Mouse (Mus musculus): Measurements from ENCODE around the gene C330021F23Rik. TPM values are rescaled to one million over a fixed set of nuclear protein-coding genes. Genes with fewer than 3 reads are reported as not detected.
"Not testable (repeated sequence)": the region's sequence is repeated elsewhere in the genome, so short reads cannot be mapped to it uniquely, and the experiment has no call there.

The C330021F23Rik gene
- total RNA-seq (2021), result 1 to 10 TPM in 1 of 2 experiments, under 1 TPM in 1; 0.61 to 1.9 TPM
- long read RNA-seq, experiment 1, result 0 reads
- long read RNA-seq, experiment 2, partial matches to known transcripts, result 0 of 1 reads
- long read RNA-seq, experiment 2, other reads (novel, unspliced or antisense), result 1 of 1 reads

DNA sequence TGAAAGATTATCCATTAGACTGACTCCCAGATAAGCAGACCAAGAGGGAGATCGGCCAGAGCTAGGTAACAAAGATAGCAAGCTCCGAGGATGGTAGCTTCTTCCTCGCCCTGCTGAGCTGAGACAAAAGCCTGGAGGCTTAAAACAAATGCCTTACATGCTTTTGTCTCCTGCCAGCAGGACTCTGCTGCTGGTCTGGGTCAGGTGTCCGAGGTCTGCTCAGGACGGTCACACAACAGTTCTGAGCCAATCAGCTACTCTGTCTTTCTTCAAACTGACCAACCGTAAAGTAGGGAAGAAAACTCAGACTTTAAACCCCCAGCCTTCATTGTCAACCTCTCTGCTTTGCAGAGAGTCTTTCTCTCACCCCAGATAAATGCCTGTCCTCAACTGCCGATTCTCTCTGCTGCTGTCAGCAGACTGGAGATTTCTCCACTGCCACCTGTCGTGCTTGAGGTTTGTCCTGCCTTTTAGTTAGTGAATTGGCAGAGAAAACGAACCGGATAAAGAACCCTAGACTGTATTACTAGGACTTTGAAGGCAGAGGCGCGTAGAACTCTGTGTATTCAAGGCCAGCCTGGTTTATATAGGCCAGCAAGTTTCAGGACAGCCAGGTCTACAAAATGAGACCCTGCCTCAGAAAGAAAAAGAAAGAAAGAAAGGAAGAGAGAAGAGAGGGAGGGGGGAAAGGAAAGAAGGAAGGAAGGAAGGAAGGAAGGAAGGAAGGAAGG, at the start of gene C330021F23Rik:
Gene C330021F23Rik (plus strand): TSS at position 350 of the 731 bp plus-strand sequence.
- DNase-seq, result no peak

DNA sequence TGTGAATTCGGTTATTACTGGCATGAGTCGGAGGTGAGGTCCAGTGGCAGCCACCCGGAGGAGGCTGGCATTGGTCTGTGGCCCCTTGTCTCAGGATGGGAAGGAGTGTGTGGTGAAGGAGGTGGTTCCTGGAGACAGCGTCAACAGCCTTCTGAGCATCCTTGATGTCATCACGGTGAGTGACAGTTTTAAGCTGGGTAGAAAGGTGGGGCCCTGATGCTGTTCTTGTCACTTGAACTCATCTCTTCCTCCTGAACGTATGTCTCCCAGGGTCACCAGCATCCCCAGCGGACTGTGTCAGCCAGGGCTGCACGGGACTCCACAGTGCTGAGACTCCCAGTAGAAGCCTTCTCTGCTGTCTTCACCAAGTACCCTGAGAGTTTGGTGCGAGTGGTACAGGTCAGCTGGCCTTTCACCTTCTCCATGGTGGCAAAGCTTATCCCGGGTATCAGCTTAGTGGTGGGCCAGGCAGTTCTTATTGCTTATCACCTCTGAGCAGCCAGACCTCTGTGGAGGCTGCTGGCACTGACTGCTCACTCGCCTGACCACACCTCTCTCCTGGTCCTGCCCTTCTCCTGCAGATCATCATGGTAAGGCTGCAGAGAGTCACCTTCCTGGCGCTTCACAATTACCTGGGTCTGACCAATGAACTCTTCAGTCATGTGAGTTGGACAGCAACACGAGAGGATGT, 45.6 kb upstream of the C330021F23Rik start:
- DNase-seq, result no peak

DNA sequence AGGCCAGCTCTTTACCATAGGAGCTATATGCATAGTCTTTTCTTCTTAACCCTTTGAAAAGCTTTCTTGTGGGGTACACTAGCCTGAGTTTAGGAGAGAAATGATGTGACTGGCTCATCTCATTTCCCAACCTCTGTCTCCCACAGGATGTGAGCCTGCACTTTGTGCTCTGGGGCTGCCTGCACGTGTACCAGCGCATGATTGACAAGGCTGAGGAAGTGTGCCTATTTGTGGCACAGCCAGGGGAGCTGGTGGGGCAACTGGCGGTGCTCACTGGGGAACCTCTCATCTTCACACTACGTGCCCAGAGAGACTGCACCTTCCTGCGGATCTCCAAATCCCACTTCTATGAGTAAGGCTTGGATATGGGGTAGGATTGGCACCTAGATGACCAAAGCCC, 37.0 kb upstream of the C330021F23Rik start:
- DNase-seq, result no peak

DNA sequence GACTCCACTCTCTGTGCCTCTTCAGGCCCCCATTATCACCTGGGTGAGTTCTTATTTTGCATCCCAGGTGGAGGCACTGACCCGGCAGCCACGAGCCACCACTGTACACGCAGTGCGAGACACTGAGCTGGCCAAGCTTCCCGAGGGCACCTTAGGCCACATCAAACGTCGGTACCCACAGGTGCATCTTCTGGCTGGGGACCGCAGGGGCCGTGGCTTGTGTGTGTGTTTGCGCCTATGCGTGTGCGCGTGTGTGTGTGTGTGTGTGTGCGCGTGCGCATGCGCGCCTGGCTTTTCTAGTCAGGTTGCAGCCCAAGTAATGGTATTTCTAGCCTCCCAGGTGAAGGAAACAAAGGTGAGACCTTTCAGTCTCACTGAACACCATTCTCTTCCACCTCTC, 35.9 kb upstream of the C330021F23Rik start:
- DNase-seq, result no peak

DNA sequence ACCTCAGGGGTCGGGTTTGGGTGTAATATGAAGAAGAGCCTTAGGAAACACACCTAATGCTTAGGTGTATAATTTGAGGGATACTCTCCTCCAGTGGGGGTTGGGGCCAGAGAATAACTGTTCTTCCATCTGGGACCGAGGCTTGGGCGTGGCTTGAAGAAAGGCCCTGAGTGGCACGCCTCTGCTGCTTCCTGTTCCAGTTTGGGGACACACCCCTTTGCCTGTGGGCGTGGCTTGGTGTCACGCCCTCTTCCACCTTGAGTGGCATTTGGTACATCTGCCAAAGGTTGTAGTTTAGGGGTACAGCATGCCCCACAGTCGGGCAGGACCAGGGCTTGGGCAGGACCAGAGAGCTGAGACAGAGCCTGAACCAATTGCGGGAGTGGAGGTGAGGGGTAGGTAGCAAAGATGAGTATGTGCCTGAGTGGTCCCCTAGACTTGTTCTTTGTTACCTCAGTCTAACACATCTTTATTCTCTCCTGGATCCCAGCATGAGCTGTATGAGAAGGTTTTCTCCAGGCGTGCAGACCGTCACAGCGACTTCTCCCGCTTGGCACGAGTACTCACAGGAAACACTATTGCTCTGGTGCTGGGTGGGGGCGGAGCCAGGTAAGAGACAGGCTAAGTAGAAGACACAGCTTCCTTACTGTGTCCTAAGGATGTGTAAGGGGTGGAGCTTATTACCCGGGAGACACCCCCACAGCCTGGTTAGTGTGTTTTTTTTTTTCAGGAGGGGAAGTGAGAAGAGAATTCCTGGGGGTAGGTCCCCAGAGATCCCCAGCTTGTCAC, 31.5 kb upstream of the C330021F23Rik start:
- no peak for DNase-seq

DNA sequence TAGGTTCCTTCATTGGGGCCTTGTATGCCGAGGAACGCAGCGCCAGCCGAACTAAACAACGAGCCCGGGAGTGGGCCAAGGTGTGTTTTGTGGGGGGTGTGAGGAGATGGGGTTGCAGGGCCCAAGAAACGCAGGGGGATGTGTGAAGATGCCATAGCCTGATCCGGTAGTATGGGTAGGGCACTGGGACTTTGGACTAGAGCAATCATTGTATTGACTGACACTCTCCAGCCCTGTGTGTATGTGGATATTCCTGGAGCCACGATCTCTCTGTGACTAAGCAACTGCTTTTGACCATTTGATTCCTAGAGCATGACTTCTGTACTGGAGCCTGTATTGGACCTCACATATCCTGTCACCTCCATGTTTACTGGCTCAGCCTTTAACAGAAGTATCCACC, 30.9 kb upstream of the C330021F23Rik start:
- DNase-seq, result no peak

DNA sequence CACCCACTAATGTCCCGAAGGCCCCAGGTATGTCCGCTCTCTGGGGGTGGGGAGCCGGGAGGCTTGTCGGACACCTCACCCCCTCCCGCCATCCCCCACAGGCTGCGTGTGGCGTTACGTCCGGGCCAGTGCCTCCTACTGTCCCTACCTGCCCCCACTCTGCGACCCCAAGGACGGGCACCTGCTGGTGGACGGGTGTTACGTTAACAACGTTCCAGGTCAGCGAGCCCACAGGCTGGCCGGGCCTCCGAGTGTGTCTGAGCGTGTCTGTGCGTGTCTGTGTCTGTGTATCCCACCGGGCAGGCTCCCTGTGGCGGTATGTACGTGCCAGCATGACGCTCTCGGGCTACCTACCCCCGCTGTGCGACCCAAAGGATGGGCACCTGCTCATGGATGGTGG, 30.1 kb upstream of the C330021F23Rik start:
- no peak for DNase-seq

DNA sequence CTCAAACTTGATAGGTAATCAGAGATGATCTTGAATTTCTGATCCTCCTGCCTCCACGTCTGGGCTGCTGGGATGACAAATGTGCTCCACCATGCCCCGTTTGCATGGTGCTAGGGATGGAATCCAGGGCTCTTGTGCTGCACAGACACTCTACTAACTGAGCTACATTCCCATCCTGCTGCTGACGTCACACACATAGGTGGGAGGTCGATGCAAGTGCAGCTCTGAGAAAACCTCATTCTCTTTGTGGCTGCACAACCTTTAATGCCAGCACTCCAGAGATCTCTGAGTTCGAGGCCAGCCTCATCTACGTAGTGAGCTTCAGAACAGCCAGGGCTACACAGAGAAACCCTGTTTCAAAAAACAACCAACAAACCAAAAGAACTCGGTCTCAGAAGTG, 28.6 kb upstream of the C330021F23Rik start:
- no peak for DNase-seq

DNA sequence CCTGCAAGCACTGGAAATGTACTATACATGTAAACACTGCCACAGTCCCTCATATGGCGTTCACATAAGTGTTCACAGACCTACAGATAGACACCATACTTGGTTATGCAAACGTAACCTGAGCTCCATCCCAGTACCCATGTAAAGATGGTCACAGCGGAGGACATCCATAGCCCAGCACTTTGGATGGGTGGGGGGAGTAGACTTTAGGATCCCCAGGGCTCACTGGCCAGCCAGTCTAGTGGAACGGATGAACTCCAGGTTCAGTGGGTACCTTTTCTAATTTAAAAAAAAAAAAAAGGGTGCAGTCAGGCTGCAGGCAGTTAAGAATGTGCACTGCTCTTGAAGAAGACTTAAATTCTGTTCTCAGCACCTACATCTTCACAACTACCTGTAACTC, 27.7 kb upstream of the C330021F23Rik start:
- DNase-seq, result no peak

DNA sequence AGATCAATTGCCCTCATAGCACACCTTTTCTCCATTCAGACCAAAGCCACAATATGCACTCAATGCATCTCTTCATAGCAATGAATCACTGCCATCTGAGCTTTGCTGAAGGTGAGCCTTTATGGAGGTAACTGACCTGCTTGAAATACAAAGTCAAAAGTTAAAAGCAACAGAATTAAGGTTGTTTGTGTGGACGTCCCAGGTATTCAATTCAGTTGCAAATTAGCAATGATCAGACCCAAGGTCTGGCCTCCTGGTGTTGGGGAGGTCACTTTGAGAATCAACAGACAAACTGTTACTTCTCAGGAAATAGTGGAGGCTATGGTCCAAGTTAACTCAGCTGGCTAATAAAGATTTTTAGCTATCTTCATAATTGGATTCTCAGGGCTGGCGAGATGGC, 21.3 kb upstream of the C330021F23Rik start:
- DNase-seq, result no peak

DNA sequence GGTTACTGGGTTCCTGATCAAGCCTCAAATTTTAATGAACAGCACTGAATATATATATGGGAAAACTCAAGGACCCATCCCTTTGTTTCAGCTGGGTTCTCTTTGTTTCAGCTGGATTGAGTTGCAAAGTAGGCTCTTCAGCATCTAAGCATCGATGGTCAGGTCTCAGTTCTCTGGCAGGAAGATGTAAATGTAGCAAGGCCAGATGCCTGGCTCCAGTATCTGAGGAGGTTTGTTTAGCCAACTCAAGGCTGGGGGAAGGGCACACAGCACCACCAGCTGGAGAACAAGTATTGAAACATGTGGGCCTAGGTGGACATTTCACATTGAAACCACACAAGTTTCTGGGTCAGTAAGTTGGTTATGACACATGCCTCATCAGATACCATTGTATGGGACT, 15.6 kb upstream of the C330021F23Rik start:
- no peak for DNase-seq

DNA sequence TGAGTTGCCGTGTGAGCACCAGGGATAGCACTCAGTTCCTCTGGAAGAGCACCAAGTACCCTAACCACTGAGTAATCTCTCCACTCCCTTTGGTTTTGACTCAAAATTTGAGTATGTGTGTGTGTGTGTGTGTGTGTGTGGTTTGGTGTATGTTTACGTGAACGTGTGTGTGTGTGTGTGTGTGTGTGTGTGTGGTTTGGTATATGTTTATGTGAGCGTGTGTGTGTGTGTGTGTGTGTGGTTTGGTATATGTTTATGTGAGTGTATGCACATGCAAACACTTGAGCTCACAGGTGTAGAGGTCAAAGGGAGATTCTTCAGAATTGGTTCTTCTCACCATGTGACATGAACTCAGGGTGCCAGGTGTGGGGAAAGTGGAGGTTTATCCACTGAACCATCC, 11.7 kb upstream of the C330021F23Rik start:
- DNase-seq, result no peak

DNA sequence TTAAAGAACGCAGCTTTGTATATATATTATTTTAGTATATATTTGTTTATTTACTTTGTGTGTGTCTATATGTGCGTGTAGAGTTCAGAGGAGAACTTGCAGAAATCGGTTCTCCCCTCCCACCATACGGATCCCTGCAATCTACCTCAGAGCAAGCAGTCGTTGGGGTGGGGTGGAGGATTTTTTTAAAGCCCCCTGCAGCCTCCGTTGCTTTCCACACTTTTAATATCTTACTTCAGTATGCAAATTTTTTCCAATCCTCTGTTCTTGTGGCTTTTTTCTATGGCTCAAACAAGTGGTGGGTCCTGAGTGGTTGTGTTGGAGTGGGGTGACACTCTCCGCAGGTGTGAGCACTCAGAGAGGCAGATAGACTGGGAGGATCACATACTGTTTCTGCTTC, 588 bp downstream of the C330021F23Rik start:
- no peak for DNase-seq

DNA sequence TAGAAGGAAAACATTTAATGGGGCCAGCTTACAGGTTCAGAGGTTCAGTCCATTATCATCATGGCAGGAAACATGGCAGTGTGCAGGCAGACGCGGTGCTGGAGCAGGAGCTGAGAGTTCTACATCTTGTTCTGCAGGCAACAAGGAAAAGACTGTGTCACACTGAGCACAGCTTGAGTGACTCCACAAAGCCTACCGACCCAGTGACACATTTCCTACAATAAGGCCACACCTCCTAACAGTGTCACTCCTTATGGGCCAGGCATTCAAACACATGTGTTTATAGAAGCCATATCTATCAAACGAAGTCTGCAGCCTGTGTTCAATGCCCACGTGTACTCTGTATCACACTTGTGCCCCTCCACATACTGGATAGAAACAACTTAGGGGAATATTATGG, 2.0 kb downstream of the C330021F23Rik start:
- no peak for DNase-seq

DNA sequence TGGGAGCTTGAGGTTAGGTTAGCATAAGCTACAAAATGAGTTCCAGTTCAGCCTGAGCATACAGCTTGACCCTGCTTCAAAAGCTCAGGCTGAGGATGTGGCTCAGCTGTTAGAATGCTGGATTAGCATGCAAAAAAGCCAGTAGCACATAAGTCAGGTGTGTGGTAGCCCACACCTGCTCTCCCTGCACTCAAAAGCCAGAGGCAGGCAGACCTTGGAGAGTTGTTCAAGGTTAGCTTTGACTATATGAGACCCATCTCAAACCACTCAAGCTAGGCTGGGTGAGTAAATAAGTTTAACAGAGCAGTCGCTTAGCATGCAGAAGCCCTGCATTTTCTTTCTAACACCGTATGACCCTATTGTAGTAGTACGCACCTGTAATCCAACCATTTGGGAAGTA, 6.8 kb downstream of the C330021F23Rik start:
- no peak for DNase-seq

DNA sequence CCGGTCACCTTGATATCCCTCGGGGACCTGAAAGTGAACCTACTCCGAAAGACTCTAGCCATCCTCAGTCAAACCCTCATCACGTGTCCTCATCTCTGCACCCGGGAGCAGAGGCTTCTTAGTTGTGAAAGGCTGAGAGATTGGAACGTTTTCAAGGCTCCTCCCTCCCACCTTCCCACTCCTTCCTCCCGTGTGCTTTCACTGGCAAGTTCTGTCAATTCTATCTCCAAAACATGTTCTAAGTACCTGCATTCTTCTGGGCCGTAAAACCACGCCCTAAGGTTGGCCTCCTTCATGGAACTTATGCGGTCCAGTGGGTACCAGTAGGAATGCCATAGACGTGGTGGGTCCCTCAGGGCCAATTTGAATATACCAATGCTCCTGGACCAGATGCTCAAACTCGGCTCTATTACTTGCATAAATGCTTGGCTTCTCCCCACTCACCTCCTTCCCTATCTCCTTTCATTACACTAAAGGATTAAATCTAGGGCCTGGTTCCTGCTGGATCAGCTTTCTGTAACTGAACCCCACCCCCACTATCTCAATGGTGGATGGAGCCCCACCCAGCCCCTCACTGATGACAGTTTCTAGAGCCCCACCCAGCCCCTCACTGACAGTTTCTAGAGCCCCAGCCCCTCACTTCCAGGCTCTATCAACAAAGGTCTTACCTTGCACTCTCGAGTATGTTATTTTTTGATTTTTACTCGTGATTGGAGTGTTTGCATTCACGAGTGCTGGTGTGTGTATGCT, 8.6 kb downstream of the C330021F23Rik start:
- DNase-seq, result no peak

DNA sequence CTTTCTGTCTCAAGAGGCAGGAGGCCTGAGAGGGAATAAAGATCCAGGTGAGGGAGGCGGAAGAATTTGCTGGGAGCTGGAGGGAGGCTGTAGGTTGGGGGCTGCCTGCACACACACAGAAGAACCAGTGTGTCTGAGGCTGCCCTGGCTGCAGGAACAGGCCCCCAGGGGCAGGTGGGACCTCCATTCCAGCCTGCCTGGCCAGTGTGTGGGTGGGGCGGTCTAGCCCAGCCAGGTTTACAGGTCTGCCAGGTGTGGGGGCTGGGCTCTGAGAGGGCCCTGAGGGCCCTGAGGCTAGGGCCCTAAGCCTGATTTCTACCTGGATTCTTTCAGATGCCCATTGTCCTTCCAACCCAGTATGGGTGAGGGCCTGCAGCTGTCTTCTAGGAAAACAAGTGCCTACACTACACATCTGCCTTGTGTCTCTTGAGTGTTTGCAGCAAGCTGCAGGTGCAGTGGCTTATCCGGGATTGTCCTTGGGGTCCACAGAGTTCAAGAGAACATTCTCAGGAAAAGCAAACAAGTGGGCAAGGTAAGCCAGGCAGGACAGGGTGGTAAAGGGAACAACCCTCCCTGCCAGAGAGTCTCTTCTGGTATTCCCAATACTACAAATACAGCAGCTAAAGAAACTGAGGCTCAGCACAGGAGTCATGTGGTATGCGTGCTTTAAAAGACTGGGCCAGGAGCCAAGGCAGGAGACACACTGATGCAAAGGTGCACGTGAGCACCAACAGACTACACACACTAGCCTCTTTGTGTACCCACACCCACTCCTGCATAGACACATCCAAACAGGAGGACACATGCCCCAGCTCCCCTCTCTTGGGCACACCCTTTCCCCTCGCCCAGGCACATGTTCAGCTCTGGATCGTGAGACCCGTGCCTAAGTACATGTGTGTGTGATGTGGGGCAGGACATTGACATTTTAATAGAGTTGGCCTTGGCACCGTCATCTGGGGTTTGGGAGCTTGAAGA, 11.9 kb downstream of the C330021F23Rik start:
- DNase-seq, result no peak

DNA sequence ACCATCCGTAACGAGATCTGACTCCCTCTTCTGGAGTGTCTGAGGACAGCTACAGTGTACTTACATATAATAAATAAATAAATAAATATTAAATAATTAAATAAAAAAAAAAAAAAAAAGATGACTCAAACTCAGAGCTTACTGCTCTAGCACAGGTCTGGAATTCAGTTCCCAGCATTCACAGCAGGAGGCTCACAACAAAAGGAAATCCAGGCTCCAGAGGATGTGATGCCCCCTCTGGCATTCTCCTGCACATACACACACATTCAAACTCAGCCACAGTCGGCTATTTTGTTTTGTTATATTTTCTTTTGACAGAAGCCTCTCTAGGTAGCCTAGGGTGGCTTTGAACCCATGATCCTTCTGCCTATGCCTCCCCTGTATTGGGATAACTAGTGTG, 14.2 kb downstream of the C330021F23Rik start:
- DNase-seq, result not testable (repeated sequence)

DNA sequence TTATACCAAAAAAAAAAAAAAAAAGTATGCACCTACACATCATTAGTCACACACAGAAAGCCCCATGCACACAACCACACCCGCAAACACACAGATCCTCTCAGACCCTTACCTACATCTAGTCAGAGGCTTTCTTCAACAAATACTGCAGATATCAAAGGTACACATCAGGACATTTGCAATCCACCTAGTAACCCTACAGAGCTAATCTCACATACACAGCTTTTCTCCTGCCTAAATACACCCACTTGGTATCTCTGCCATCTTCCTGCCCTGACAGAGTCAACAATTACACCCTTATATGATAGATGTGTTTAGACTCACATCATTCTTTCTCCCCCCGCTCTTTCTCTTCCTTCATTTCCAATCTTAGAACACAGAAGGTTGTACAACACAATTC, 18.7 kb downstream of the C330021F23Rik start:
- DNase-seq, result no peak

DNA sequence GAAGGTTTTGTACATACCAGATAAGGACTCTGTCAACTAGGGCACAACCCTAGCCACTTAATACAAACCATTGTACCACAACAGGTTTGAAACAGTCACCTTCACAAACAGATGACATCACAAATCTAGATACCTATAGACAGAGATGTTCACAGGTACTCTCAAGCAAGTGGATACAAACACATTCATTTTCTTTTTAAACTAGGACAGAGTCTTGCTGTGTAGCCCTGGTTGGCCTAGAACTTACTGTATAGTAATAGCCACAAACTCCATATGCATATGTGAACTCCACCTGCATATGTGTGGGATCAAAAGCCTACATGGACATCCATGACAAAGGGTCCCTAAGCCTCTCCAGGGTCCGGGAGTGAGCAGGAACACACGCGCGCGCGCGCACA, 19.2 kb downstream of the C330021F23Rik start, which contains the start of gene Camsap3:
Gene Camsap3 (plus strand): TSS at position 301 of the 398 bp plus-strand sequence.
- no peak for DNase-seq
